Mouse (Mus musculus): ENCODE results near the gene Phykpl.
"Not testable (repeated sequence)": the region's sequence is repeated elsewhere in the genome, so short reads cannot be mapped to it uniquely, and the experiment has no call there.

Gene Phykpl

DNA sequence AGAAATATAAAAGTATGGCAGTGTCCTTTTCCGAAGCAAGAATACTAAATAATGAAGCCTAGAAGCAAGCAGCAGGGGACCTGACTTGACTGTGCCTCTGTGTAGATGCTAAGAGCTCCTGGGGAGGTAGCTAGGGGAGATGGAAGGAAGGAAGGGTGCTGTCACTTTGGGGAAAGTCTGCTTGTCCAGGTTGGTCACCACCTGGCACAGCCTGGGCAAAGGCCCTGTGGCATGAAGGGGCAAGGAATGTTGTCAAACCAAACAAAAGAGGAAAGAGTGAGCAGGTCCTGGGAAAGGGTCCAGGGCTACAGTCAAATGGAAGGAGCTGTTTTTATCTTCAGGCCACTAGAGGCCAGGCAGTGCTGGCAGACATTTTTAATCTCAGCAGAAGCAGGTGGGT lies 2.5 kb downstream of the Phykpl start:
- no peak for DNase-seq

DNA sequence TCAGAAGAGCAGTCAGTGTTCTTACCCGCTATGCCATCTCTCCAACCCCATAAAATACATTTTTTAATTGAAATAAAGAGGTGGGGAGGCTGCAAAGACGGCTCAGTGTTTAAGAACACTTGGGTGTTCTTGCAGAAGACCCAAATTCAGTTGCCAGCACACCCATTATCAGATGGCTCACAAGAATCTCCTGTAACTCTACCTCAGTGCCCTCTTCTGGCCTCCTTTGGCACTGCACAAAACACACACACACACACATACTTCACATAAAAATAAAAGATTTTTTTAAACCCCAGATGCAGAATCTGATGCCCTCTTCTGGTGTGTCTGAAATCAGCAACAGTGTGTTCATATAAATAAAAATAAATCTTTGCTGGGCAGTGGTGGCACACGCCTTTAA lies 4.3 kb downstream of the Phykpl start:
- DNase-seq = no peak

DNA sequence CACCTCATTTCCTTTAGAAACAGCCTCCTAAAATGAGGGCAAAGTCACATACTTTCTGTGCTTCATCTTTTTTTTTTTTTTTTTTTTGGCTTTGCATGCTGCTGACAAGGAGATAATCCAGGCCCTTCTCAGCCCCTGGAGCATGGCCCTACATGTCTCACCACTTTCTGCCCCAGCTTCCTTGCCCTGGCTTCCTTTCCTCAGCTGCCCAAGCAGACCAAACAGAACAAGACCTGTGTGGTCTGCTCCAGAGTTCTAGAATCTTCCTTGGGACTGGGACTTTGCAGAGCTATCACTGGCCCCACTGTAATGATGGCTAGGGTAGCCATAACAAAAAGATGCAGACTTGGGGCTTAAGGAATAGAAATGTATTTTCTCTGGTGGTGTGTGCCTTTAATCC lies 5.4 kb downstream of the Phykpl start:
- no peak for DNase-seq

DNA sequence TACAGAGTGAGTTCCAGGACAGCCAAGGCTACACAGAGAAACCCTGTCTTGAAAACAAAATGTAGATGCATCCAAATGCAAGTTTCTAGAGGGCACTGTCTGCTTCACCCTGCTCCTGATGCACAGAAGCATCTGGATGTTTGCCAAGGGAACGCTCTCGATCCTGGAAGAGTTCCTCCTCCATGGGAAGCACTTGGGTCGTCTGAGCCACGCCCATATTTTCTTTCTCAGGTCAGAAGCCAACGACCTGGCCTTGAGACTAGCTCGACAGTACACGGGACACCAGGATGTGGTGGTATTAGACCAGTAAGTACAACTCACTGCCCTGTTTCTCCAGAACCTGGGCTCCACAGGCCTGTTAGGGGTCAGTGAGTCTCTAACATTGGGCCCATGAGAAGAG lies 6.6 kb downstream of the Phykpl start:
- peak; percentile 38 for DNase-seq

DNA sequence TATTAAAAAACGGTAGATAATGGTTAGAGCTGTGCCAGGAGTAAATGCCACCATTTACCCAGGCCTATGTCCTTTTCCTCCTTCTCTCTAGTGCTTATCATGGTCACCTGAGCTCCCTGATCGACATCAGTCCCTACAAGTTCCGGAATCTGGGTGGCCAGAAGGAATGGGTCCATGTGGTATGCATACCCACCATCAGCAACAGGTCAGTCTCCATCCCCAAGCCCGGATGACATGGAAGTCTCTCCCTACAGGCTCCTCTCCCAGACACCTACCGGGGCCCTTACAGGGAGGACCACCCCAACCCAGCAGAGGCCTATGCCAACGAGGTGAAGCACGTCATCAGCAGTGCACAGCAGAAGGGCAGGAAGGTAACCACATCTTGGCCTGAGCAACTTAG lies 7.4 kb downstream of the Phykpl start:
- DNase-seq = no peak

DNA sequence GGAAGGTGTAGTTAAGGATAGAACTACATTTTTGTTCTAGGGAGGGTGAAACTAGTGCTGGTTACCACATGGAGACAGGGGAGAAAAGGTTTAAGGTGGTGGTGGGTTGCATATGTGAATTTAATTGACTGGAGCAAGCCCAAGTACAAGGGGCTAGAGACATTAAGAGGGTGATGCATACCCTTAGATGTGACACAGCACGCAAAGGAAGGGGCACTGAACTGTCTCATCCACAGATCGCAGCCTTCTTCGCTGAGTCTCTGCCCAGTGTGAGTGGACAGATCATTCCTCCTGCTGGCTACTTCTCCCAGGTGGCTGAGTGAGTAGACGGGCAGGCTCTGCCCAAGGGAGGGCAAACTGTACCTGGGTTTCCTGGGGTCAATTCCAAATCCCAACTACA lies 8.8 kb downstream of the Phykpl start:
- DNase-seq = no peak

DNA sequence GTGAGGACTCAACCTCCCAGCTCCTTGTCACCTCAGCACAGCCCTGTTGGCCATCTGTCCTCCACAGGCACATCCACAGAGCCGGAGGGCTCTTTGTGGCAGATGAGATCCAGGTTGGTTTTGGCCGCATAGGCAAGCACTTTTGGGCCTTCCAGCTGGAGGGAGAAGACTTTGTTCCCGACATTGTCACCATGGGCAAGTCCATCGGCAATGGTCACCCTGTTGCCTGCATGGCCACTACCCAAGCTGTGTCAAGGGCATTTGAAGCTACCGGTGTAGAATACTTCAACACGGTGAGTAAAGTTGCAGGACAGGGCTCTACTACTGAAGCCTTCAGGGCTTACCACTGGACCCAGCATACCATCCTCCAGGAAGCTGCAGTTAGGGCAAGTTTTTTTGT lies 9.3 kb downstream of the Phykpl start:
- no peak for DNase-seq

DNA sequence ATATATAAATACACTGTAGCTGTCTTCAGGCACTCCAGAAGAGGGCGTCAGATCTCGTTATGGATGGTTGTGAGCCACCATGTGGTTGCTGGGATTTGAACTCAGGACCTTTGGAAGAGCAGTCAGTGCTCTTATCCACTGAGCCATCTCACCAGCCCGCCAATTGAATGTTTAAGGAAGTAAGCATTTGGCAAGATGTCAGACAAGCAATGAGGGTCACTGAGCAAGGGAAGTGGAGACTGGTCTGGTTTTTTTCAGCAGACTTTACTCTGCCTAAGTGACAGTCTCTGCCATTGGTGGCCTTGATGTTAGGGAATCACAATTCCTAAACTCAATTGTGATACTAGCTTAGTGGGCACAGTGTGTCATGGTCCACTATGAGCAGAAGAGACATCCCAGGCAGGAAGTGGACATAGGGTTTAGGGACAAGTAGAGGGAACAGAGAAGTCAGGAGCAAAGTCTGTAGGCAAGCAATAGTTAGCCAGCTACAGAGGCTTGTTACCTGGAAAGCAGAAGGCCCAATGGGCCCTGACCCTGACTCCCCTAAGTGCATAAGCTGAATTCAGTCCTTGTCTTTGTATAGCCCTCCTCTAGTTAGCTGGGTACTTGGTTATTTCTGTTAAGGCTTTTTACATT lies 10.3 kb downstream of the Phykpl start:
- no peak for DNase-seq

DNA sequence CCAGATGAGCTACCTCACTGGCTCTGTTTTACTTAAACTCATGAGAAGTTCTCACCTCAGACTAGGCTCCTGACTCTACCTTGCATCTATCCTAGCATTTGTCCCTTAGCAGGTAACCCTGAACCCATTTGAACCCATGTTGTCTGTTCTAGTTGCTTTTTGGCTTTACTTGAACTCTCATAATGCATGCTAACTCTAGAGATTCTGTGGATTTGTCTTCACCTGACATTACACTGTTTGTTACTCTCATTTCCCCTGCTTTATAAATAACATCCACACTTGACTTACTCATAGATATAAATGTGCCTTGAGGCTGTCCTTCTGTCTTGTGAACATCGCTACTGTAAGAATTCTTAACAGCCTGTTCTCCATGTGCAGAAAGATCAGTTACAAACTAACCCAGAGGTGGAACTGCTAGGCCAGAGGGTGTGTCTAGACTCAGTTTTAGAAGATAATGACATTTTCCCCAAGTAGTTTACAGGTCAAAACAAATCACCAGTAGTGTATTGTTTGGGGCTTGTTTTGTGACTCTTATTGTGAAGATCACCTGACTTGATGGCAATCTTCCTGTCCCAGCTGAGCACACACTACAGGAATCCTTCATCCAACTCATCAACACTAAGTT lies 11.0 kb downstream of the Phykpl start:
- no peak for DNase-seq

DNA sequence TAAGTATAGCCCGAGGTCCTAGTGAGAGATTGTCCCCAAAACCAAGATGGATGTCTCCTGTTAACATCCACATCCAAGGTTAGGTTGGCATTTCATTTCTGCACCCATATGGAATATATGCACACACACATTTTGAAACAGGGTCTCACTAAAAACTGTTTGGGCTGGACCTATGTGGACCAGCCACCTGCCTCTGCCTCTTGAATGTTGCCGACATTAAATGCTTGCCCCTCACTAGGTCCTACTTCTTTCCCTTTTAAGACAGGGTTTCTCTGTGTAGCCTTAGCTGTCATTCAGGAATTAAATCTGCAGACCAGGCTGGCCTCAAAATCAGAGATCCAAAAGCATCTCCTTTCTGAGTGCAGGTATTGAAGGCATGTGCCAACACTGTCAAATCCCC lies 13.0 kb downstream of the Phykpl start:
- no peak for DNase-seq

DNA sequence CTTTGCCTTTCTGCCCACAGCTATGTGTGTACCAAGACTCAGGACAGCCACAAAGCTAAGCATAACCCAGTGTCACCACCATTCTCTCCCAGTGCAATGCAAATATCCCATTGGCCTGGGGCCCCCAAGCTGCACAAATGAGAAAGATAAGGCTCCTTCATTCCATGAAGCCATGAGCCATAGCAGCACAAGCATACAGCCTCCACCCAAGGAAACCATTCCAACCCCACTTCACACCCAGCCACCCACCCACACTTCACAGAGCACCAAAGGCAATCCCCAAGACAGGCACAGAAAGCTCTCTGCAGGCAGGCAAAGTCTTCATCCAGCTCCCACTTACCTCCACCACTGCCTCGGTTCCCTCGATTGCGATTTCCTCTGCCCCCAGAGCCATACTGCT lies 17.7 kb downstream of the Phykpl start:
- no peak for DNase-seq

DNA sequence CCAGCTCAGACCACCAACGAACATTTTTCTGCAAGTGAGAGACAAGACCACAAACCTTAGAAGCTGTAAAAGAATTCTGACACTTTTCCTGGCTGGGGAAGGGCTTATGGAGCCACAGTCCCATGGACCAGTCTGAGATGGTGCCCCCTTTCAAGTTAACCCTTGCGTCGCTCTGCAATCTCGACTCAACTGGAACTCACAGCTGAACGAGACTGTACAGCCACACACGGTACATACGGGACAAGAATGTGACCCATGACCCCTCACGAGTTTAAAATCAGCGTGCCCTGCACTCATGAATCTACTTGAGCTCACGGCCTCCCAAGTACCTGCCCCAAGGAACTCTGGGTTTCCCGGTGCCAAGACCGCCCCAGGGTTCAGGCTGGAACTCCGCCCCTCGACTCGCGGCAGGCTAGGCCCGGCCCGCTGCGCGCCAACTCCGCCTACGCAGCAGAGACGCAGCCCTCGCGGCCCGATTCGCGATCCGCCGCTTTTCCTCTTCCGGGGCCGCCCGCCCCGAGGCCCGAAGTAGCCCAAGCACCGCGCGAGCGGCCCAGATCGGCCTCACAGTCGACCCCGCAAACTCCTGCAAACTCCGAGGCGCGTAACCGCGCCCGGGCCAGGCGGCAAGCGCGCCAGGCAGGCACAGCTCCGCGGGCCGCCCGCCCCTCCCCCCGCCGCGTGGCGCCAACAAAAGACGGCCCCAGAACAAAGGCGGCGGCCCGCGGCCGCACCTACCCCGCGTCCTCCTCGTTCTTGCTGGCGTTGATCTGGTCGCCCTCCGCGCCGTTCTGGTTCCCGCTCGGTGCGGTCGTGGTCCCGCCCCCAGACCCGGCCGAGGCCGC lies 21.3 kb downstream of the Phykpl start:
- peak; percentile 95 for DNase-seq

DNA sequence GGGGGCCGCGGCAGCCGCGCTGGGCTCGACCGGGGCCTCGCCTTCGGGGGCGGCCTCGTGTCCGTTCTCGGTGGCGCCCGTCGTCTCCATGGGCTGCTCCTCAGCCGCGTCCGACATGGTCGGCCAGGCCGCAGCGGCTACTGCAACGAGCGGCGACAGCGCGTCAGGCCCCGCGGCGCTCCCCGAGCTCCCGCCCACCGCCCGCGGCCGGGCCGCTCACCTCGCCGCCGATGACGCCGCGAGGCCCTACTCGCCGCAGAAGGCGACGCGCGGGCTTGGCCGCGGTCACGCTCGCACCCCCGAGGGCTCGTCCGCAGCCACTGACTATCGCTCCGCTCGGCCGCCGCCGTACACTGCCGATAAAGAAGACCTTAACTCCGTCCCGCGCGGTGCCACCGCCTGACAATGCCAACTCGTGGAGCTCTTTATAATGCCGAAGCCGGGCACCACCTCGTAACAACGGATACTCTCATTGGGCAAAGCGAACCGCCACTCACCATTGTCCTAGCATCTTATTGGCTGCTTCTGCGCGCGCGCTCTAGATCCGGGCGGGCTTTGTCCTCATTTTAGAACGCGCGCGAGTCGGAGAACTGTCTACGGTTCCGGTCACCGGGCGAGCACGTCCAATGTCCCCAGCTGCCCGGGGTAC lies 22.0 kb downstream of the Phykpl start, which contains the start of gene Hnrnpab:
Hnrnpab (minus strand) TSS at position 401 of the 649 bp plus-strand sequence.
- peak; percentile 97 for DNase-seq

DNA sequence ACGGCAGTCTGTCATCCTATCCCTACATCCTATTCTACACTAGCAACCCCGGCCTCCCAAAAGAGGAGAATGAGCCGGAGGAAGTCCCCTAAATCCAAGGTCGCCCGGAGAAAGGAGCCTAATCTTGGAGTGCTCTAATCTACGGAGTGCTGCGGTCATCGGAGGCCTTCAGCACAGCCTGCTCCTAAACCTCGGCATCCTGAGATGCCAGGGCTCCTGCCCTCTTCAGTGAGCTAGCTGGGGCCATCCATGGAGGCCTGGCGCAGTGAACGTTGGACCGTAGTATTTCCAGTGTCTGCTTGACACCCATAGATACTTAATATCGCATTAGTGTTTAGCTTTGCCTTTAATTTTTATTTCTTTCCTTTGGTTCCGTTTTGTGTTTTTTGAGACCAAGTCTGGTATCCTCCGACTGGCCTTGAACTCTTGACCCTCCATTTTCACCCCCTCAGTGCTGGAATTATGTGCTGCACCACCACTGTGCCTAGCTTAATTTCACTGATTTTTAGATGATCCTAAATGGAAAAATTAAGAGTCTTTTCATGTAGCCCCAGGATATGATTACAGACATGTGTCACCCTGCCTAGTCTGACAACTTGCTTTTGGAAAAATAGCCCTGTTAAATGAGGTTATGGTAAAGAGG lies 22.7 kb downstream of the Phykpl start:
- no peak for DNase-seq

DNA sequence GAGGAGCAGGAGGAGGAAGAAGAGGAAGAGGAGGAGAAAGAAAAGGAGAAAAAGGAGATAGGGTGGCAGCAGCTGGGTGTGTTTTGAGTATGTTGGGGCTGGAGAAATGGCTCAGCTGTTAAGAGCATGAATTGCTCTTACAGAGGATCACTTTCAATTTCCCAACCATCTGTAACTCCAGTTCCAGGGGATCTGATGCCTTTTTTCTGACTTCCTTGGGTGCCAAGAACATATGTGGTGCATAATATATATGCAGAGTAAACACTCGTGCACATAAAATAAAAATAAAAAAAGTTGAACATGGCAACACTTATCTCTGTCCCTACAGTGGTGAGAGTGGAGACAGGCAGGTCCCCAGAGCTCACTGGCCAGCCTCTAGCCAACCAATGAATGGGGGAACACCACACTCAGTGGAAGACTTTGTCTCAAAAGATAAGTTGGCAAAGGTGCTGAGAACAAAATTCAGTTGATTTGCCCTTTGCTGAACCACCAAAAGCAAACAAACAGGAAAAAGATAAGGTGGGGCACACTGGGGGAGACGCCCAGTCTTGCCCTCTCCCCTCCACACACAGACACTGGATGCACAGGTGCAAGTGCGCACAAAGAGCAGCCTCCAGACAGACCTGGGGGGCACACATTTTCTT lies 24.8 kb downstream of the Phykpl start:
- DNase-seq = no peak

DNA sequence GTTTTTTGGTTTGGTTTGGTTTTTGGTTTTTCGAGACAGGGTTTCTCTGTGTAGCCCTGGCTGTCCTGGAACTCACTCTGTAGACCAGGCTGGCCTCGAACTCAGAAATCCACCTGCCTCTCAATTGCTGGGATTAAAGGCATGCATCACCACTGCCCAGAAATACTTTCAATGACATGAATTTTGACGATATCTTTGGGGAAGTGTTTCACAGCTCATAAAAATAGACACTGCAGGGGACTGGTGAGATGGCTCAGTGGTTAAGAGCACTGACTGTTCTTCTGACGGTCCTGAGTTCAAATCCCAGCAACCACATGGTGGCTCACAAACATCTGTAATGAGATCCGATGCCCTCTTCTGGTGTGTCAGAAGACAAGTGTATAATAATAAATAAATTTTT lies 25.4 kb downstream of the Phykpl start:
- not testable (repeated sequence) for DNase-seq

DNA sequence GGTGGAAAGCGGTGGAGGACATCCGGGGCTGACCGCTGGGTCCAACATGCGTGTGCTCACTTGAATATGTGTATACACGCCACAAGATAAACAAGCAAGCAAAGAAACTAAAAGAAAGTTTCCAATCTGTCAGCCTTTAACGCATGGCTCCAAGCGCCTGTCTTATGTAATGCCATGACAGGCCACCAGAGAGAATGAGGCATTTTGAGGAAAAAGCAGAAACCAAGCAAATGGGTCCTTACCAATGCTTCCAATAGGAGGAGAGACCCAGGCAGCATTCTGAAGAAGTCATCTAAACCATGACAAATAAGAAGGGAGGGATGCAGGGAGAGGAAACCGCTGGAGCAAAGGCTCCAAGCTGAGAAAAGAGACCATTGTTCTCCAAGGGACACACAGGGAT lies 29.7 kb downstream of the Phykpl start:
- DNase-seq = no peak

DNA sequence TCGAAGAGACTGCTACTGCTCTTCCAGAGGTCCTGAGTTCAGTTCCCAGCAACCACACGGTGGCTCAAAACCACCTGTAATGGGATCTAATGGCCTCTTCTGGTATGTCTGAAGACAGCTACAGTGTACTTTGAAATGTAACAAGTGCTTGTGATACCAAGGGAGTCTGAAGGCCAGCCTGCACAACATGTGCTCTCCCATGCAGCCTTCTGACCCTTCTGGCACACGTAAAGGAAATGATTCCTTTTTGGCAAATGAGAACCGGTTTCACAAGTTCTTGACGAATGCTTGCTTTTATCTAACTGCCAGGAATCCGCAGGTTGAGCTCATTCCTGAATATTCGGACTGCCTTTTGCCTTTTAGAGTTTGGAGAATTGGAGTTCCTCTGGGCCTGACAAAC lies 30.6 kb downstream of the Phykpl start:
- peak; percentile 49 for DNase-seq

DNA sequence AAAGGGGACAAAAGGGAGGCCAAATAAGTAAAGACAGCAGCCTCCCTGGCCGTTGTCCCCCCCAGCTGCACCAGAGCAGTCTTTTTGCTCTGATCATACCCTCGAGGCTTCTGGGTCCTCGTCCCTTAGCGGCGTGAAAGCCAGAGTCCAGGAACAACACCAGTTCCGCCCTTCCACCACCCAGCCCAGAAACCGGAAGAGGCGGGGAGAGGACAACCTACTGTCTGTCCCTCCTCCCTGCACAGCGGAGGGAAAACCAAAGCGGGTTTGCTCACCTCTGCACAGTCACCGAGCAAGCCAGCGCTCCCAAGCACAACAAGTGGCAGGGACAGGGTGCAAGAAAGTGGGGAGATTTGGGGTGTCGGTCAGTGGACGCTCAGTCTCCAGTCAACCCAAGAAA lies 31.0 kb downstream of the Phykpl start:
- DNase-seq = peak; percentile 88

DNA sequence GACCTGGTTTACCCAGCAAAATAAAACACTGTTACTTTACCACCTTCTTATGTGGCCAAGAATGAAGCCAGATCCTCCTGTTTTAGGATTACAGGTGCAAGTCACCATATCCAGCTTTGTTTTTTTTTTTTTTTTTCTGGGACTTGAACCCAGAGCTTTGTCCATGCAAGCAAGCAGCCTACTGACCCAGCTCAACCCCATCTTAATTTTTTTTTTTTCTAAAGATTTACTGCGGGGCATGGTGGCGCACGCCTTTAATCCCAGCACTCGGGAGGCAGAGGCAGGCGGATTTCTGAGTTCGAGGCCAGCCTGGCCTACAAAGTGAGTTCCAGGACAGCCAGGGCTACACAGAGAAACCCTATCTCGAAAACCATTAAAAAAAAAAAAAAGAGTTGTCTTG lies 31.6 kb downstream of the Phykpl start:
- DNase-seq = not testable (repeated sequence)

DNA sequence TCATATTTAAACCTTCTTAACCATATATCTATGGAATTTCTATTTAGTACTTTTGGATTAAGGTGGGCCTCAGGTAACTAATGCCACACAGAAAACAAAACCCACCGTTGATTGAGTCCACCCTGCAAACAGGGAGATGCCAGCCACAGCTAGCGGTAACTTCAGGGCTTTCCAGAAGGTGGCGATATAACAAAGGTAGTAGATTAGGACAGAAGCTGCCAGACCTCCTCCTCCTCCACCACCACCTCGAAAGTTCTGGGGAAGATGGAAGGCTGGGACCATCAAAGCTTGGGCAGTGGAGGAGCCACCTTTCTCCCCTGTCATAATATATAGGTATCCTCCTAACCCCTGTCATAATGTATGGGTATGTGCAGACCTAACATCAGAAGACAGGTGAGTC lies 33.1 kb downstream of the Phykpl start:
- DNase-seq = peak; percentile 90

DNA sequence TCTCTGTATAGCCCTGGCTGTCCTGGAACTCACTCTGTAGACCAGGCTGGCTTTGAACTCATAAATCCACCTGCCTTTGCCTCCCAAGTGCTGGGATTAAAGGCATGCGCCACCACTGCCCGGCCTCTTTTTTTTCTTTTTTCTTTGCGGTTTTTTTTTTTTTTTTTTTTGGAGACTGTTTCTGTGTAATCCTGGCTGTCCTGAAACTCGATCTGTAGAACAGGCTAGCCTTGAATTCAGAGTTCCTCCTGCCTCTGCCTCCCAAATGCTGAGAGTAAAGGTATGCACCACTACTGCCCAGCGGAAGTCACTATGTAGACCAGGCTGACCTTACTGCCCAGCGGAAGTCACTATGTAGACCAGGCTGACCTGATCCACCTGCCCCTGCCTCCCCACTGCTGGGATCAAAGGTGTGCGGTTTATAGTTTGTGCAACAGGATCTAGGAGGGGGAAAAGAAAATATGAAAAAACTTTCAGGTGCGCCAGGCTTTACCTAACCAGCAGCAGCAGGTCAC lies 34.4 kb downstream of the Phykpl start:
- no peak for DNase-seq
